Mouse (Mus musculus) testis, adult 2 months (tissue): ENCODE measurements at regions not wholly inside any gene's neighbourhood (a gene's known extent, or its start where the extent isn't known, plus 50 kb on each side); places are given as distances from the start of the nearest gene placed in this dataset.

ENCODE experiments used
- H3K27ac ChIP-seq: fragments of 200-500 bp; 2 replicates; pipeline ENCODE4 v1.5.1; 2012; ENCODE audit warnings: low read depth, low read length; ENCODE audit not compliant: control insufficient read depth, insufficient read depth
- H3K27me3 ChIP-seq: fragments of 200-500 bp; 2 replicates; pipeline ENCODE4 v1.6.1; 2012; ENCODE audit warnings: mild to moderate bottlenecking, low read length, moderate library complexity; ENCODE audit not compliant: control insufficient read depth, insufficient read depth
- H3K36me3 ChIP-seq: fragments of 200-500 bp; 2 replicates; pipeline ENCODE4 v1.6.1; 2012; ENCODE audit warnings: mild to moderate bottlenecking, low read length; ENCODE audit not compliant: control insufficient read depth, insufficient read depth
- H3K4me1 ChIP-seq: fragments of 200-500 bp; 2 replicates; pipeline ENCODE4 v1.6.1; 2012; ENCODE audit warnings: low read length; ENCODE audit not compliant: control insufficient read depth, insufficient read depth
- H3K4me3 ChIP-seq: fragments of 200-500 bp; 2 replicates; pipeline ENCODE4 v1.5.1; 2012; ENCODE audit warnings: low read depth, mild to moderate bottlenecking, low read length, moderate library complexity, mixed read lengths; ENCODE audit not compliant: control insufficient read depth
- CTCF ChIP-seq: fragments of 200-500 bp; IDR thresholded peaks from 2 replicates; pipeline ENCODE4 v1.5.1; 2012; ENCODE audit warnings: low read depth, mild to moderate bottlenecking, inconsistent platforms, low read length, moderate library complexity; ENCODE audit not compliant: control insufficient read depth, insufficient read depth, insufficient replicate concordance
- POLR2A ChIP-seq: fragments of 200-500 bp; IDR thresholded peaks from 2 replicates; pipeline ENCODE4 v1.6.1; 2012; ENCODE audit warnings: low read depth, mild to moderate bottlenecking, inconsistent platforms, low read length, moderate library complexity; ENCODE audit not compliant: control insufficient read depth

- peaks cover 2% of the 10 kb centered on the region; the same call in 1 of the 2 replicates for H3K4me1 ChIP-seq
- TF ChIP-seq POLR2A (no peak), CTCF (no peak)
- no peaks in the 10 kb centered on the region for H3K27me3 ChIP-seq
- H3K4me3 ChIP-seq = no peak overlapping the region
- H3K36me3 ChIP-seq = no peaks in the 10 kb centered on the region
- H3K27ac ChIP-seq = no peak overlapping the region
These were observed 69.7 kb upstream of the Cadm1 start for GRCm38 (mm10) chr9:47460241-47460640.

DNA sequence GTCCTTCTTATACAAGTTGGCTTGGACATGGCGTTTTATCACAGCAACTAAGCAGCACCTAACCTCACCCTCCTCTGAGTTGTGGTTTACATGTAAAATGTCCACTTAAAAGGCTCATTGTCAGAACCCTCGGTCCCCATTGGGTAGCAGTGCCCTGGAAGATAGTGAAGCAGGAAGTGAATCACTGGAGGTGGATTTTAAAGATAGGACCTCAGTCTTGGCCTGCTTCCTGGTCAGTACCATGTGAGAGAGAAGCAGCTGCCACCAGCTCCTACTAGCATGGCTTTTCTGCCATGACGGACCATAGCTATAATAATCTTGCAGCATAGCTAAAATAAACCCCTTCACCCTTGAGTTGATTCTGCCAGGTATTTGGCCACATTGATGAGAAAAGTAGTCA lies 68.1 kb upstream of the Cadm1 start:
- Histone ChIP-seq H3K27ac (no peak overlapping the region), H3K27me3 (no peaks in the 10 kb centered on the region), H3K4me1 (peaks cover 2% of the 10 kb centered on the region; the same call in 1 of the 2 replicates), H3K36me3 (no peaks in the 10 kb centered on the region), H3K4me3 (no peak overlapping the region)
- no peak for TF ChIP-seq POLR2A
- TF ChIP-seq CTCF = no peak

DNA sequence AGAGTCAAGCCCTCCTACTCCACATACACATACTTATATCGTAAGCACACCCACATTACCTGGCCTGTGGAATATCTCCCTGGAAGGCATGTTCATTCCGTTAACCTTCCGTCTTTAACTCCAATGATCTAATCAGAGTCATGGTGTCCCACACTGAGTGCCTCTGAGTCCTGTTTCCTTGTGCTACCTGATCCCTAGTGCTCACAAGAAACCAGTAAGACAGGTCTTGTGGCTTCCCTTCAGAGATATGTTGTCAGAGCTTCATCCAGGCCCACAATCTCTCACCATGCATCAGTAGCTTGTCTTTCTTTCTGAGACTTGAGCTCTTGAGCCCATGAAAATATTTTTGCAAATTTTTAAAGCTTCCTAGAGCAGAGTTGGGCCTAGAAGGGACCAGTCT lies 63.2 kb upstream of the Cadm1 start:
- Histone ChIP-seq H3K4me1 (no peaks in the 10 kb centered on the region), H3K4me3 (no peak overlapping the region)
- no peak for TF ChIP-seq POLR2A
- no peak for TF ChIP-seq CTCF

GRCm38 (mm10) chr9:47467815-47468214 lies 62.2 kb upstream of the Cadm1 start:
- no peaks in the 10 kb centered on the region for H3K27me3 ChIP-seq
- no peaks in the 10 kb centered on the region for H3K36me3 ChIP-seq
- no peak overlapping the region for H3K4me3 ChIP-seq
- H3K4me1 ChIP-seq = no peaks in the 10 kb centered on the region
- no peak overlapping the region for H3K27ac ChIP-seq
- no peak for TF ChIP-seq CTCF
- TF ChIP-seq POLR2A = no peak

More for the DNA sequence above, 63.2 kb upstream of the Cadm1 start:
- H3K27me3 ChIP-seq = no peaks in the 10 kb centered on the region
- no peak overlapping the region for H3K27ac ChIP-seq
- H3K36me3 ChIP-seq = no peaks in the 10 kb centered on the region

DNA sequence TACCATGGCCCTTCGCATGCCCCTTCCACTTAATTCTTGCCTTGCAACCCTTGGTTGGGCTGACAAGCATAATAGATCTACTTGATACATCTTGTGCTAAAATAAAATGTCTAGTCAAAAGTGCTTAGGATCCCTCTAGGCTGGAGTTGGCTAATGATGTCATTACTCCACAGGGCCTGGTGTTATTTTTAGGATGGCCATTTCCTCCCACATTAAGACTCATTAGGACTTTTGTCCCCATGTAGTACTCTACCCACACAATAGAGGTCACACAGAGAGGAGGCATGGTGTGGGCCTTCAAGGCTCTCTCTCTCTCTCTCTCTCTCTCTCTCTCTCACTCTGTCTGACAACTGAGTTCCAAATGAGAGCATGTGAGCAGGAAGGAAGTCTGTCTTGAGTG lies 60.4 kb upstream of the Cadm1 start:
- no peaks in the 10 kb centered on the region for H3K4me1 ChIP-seq
- no peak overlapping the region for H3K4me3 ChIP-seq
- no peaks in the 10 kb centered on the region for H3K36me3 ChIP-seq
- no peak overlapping the region for H3K27ac ChIP-seq
- no peaks in the 10 kb centered on the region for H3K27me3 ChIP-seq
- TF ChIP-seq POLR2A (no peak), CTCF (no peak)

DNA sequence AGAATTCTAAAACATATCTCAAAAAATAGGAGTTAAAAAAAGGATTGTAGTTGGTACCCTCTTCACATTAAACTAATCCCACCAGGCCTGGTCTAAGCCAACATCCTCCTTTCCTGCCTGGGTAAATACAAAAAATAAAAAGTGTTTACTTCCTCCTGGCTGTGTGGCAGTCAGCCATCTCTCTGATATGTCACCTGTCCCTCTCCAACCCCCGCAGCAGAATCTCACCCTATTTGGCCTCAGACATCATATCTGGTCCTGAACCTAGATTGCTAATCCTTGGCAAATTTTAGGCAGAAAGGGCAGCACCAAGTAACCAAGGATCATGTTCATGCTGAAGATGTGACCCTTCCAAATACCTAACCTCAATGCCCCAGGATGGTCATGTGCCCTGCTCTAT lies 59.2 kb upstream of the Cadm1 start:
- Histone ChIP-seq H3K36me3 (no peaks in the 10 kb centered on the region), H3K27ac (no peak overlapping the region), H3K4me1 (no peaks in the 10 kb centered on the region), H3K4me3 (no peak overlapping the region), H3K27me3 (no peaks in the 10 kb centered on the region)
- TF ChIP-seq POLR2A (no peak), CTCF (no peak)

DNA sequence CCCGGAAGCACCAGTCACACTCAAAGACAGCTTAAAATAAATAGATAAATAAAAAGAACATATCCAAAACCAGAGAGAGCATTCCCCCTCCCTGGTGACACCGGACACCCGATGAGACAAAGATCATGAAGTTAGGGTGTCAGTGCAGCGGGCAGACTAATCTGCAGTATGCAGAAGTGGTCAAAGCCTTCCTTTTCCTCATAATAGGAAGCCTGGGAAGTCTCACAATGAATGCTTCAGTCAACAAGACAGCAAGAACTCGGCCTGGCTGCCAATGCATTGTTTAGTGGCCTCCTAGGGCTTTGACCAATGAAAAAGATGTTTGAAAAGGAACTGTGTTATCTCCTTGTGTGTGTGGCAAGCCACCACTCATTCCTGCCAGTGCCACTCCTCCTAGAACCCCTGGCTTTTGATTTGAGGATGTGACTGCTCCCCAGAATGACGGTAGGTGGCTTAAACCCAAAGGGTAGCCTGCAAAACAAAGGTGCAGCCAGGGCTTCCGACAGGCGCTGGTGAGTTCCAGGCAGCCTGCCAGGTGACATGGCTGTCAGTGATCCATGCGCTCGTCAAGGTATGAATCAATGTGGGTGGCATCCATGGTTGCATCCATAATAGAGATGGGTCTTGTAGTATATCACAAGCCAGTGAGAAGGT lies 58.1 kb upstream of the Cadm1 start:
- Histone ChIP-seq H3K27ac (no peak overlapping the region), H3K4me1 (no peaks in the 10 kb centered on the region), H3K36me3 (no peaks in the 10 kb centered on the region), H3K27me3 (no peaks in the 10 kb centered on the region), H3K4me3 (no peak overlapping the region)
- no peak for TF ChIP-seq POLR2A
- no peak for TF ChIP-seq CTCF

DNA sequence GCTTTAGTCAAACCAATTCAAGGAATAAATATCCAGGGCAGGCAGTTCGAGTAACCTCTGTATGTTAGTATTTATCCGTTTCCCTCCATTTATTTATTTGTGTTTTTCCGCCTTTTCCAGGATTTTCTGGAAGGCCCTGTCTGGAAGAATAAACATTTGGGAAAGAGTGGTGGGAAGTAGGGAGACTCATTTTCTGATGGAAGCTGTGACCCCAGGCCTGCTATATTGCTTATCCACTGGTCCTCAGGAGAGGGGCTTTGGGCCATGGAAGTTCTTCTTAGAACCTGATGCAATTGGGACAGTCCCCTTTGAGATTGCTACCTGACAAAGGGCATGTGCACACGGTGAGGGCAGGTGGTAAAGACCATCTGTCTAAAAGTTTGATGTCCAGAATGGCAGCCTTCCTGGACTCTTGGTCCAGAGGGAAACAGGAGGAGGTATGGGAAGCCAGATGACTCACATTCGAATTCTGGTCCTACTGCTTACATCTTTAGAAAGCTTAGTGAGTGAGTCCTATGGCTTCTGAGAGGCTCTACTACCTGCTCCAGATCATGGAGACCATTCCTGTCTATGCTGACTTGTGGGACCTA lies 56.1 kb upstream of the Cadm1 start:
- Histone ChIP-seq H3K4me1 (no peaks in the 10 kb centered on the region), H3K27me3 (no peaks in the 10 kb centered on the region), H3K36me3 (no peaks in the 10 kb centered on the region), H3K27ac (no peak overlapping the region), H3K4me3 (no peak overlapping the region)
- TF ChIP-seq CTCF (no peak), POLR2A (no peak)
